Comparison of ENCODE assay signal across 8 mouse cellular contexts in genomic region chr3:75556695-75557291, GRCm38 (mm10). TPM values are rescaled to one million over a fixed set of nuclear protein-coding genes. Genes with fewer than 3 reads are reported as not detected.
A peak's percentile ranks its signal among the peaks of the same experiment; 100 is the strongest.
DNase-seq lines count a peak whose midpoint lies in the region; ATAC-seq lines count a peak whose summit lies in the region.

Gene Pdcd10 (minus strand): TSS chr3:75556856.

- peak within 1 kb of the TSS; percentile 83 for H3K4me3 ChIP-seq in brown adipose tissue, adult 24 weeks (ENCODE audit: insufficient read depth, low read depth, low read length)
- peak within 1 kb of the TSS; percentile 99 for H3K4me3 ChIP-seq in heart, embryonic 13.5 days
- peak within 1 kb of the TSS; percentile 77 for H3K4me3 ChIP-seq in liver, embryonic 12.5 days
- H3K4me3 ChIP-seq in stomach, embryonic 15.5 days (replicated peaks) = peak within 1 kb of the TSS; percentile 76

- ATAC-seq in heart, embryonic 13.5 days (ENCODE audit: extremely low read depth, insufficient number of reproducible peaks, low FRiP score, low TSS enrichment) = peak; percentile 99
- peak; percentile 92 for ATAC-seq in liver, embryonic 12.5 days
- peak; percentile 95 for ATAC-seq in stomach, embryonic 15.5 days (ENCODE audit: insufficient read depth, low FRiP score, low read depth)

- DNase-seq in CD4-positive, CD25-positive, alpha-beta regulatory T cell, adult 2 months (ENCODE audit: low read depth, low spot score) = peak; percentile 100
- DNase-seq in fat pad, adult 2 months (ENCODE audit: extremely low read depth, low read depth, low spot score) = peak; percentile 100
- peak; percentile 100 for DNase-seq in kidney, postnatal 10 days
- peak; percentile 100 for DNase-seq in natural killer cell, adult 2 months (ENCODE audit: low spot score in 2 of 2)

- peak within 1 kb of the TSS; percentile 97 for H3K9ac ChIP-seq in heart, embryonic 13.5 days
- peak within 1 kb of the TSS; percentile 91 for H3K9ac ChIP-seq in liver, embryonic 12.5 days
- peak within 1 kb of the TSS; percentile 89 for H3K9ac ChIP-seq in stomach, embryonic 15.5 days

- peak within 1 kb of the TSS; percentile 86 for H3K4me2 ChIP-seq in heart, embryonic 13.5 days
- peak within 1 kb of the TSS; percentile 90 for H3K4me2 ChIP-seq in liver, embryonic 12.5 days
- peak within 1 kb of the TSS; percentile 76 for H3K4me2 ChIP-seq in stomach, embryonic 15.5 days

- H3K4me1 ChIP-seq in brown adipose tissue, adult 24 weeks (ENCODE audit: control insufficient read depth, insufficient read depth, insufficient read length, low read length) = peaks cover 2% of the 10 kb centered on the region; the same call in 1 of the 2 replicates
- H3K4me1 ChIP-seq in heart, embryonic 13.5 days = peaks cover 22% of the 10 kb centered on the region
- peaks cover 30% of the 10 kb centered on the region for H3K4me1 ChIP-seq in liver, embryonic 12.5 days
- 0 out of 2 replicates have a peak, but pooled peaks cover 7% of the 10 kb centered on the region for H3K4me1 ChIP-seq in stomach, embryonic 15.5 days

- H3K27me3 ChIP-seq in heart, embryonic 13.5 days (replicated peaks) = no peaks in the 10 kb centered on the region
- no peaks in the 10 kb centered on the region for H3K27me3 ChIP-seq in liver, embryonic 12.5 days (replicated peaks)
- H3K27me3 ChIP-seq in stomach, embryonic 15.5 days (replicated peaks) = no peaks in the 10 kb centered on the region

- H3K9me3 ChIP-seq in heart, embryonic 13.5 days = no peaks in the 10 kb centered on the region
- H3K9me3 ChIP-seq in liver, embryonic 12.5 days (replicated peaks) = no peaks in the 10 kb centered on the region
- no peaks in the 10 kb centered on the region for H3K9me3 ChIP-seq in stomach, embryonic 15.5 days

- peak within 1 kb of the TSS; percentile 87 for H3K27ac ChIP-seq in brown adipose tissue, adult 24 weeks (replicated peaks; ENCODE audit: low read depth, low read length)
- H3K27ac ChIP-seq in heart, embryonic 13.5 days (replicated peaks) = peak within 1 kb of the TSS; percentile 84
- H3K27ac ChIP-seq in liver, embryonic 12.5 days = peak within 1 kb of the TSS; percentile 95
- H3K27ac ChIP-seq in stomach, embryonic 15.5 days = peak within 1 kb of the TSS; percentile 82

- H3K36me3 ChIP-seq in heart, embryonic 13.5 days = no peaks in the 10 kb centered on the region
- H3K36me3 ChIP-seq in liver, embryonic 12.5 days = no peaks in the 10 kb centered on the region
- H3K36me3 ChIP-seq in stomach, embryonic 15.5 days = no peaks in the 10 kb centered on the region

- under 1% methylated on average over 35 of the region's 35 CpGs for WGBS in heart, embryonic 13.5 days
- WGBS in liver, embryonic 12.5 days (ENCODE audit: insufficient replicate concordance) = 1% methylated on average over 35 of the region's 35 CpGs
- under 1% methylated on average over 35 of the region's 35 CpGs for WGBS in stomach, embryonic 15.5 days

RNA-seq across cellular contexts. Expression of gene Pdcd10, which starts in this region (rescaled TPM):
- polyA plus RNA-seq in brown adipose tissue, adult 24 weeks (2012; ENCODE audit: insufficient read depth, insufficient read length, missing spikeins) = 81.0 and 81.5 TPM in 2 replicates
- 48.5 and 49.4 TPM in 2 replicates for polyA plus RNA-seq in heart, embryonic 13.5 days (2015; fragmentation: Nextera tagmentation; extraction: Ambion mirVana)
- 78.8 and 79.7 TPM in 2 replicates for polyA plus RNA-seq in liver, embryonic 12.5 days (2016; fragmentation: Nextera tagmentation; extraction: Ambion mirVana)
- 83.9 and 86.8 TPM in 2 replicates for polyA plus RNA-seq in stomach, embryonic 15.5 days (2015; fragmentation: Nextera tagmentation; extraction: Ambion mirVana)

Comparison
In these comparisons a context has a peak if more than half of its experiments do, and no peak if none do; other contexts are left out.
1. Peak in every context shown above with its lines: DNase-seq, ATAC-seq, H3K4me3 ChIP-seq and H3K27ac ChIP-seq.